In the genomic region with DNA sequence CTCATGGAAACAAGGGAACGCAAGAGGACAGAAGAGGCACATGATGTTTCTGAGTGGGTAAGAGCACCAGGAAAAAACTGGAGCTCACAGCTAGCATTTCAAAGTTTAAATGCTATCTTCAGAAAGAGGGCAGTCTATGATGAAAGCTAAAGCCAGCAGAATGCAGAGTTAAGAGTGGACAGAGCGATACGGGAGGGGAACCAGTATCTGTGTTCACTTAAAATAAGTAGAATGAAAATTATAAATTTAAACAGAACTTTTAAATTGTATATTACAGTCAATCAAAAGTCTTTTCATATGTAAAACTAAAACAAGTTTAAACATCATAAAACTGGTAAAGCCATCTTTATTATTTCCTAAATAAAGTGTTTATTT, we compare ENCODE assay signal across 27 mouse cellular contexts.
"Had no signal": no experiment of that assay in that cellular context is flagged by ENCODE, and none has a peak within 500 bp of the region (broad histone marks: within the 10 kb centered on the region; RNA-seq: fewer than 3 reads in every experiment).

No protein-coding gene starts in this region.

- H3K27ac ChIP-seq: limb, embryonic 10.5 days; limb, embryonic 12.5 days; limb, embryonic 13.5 days; limb, embryonic 15.5 days; liver, embryonic 12.5 days; liver, embryonic 13.5 days; liver, embryonic 14.5 days; liver, embryonic 15.5 days; lung, embryonic 15.5 days; macrophage; midbrain, embryonic 10.5 days; midbrain, embryonic 12.5 days; midbrain, embryonic 13.5 days; midbrain, embryonic 15.5 days; neural tube, embryonic 12.5 days; neural tube, embryonic 13.5 days had no signal

- H3K4me3 ChIP-seq: limb, embryonic 10.5 days; limb, embryonic 12.5 days; limb, embryonic 13.5 days; limb, embryonic 15.5 days; liver, embryonic 12.5 days; liver, embryonic 13.5 days; liver, embryonic 15.5 days; lung, embryonic 15.5 days; megakaryocyte, embryonic 14.5 days; midbrain, embryonic 10.5 days; midbrain, embryonic 12.5 days; midbrain, embryonic 13.5 days; midbrain, embryonic 15.5 days; myocyte; neural tube, embryonic 12.5 days; neural tube, embryonic 13.5 days had no signal

- H3K4me1 ChIP-seq: limb, embryonic 13.5 days; limb, embryonic 15.5 days; liver, embryonic 12.5 days; liver, embryonic 13.5 days; liver, embryonic 15.5 days; lung, embryonic 15.5 days; megakaryocyte, embryonic 14.5 days; midbrain, embryonic 10.5 days; midbrain, embryonic 12.5 days; midbrain, embryonic 13.5 days; midbrain, embryonic 15.5 days; neural tube, embryonic 12.5 days; neural tube, embryonic 13.5 days had no signal

- H3K9me3 ChIP-seq: limb, embryonic 10.5 days; limb, embryonic 12.5 days; limb, embryonic 13.5 days; limb, embryonic 15.5 days; liver, embryonic 12.5 days; liver, embryonic 13.5 days; liver, embryonic 15.5 days; lung, embryonic 15.5 days; megakaryocyte, embryonic 14.5 days; midbrain, embryonic 10.5 days; midbrain, embryonic 12.5 days; midbrain, embryonic 13.5 days; midbrain, embryonic 15.5 days; neural tube, embryonic 12.5 days; neural tube, embryonic 13.5 days had no signal

- H3K27me3 ChIP-seq: limb, embryonic 12.5 days; limb, embryonic 13.5 days; limb, embryonic 15.5 days; liver, embryonic 12.5 days; liver, embryonic 13.5 days; liver, embryonic 15.5 days; lung, embryonic 15.5 days; megakaryocyte, embryonic 14.5 days; midbrain, embryonic 12.5 days; midbrain, embryonic 13.5 days; midbrain, embryonic 15.5 days; neural tube, embryonic 12.5 days; neural tube, embryonic 13.5 days had no signal

- DNase-seq: liver; liver, embryonic 13.5 days; liver, postnatal 0 days; lung, adult 18-20 months; lung, adult 2 months; lung, embryonic 14.5 days; lung, postnatal 10 days; lung, postnatal 14 days; lung, postnatal 4 days; midbrain, embryonic 14.5 days had no signal
